Mouse (Mus musculus): ENCODE measurements around the gene Olfr457. TPM values are rescaled to one million over a fixed set of nuclear protein-coding genes. Genes with fewer than 3 reads are reported as not detected.

The Olfr457 gene
- polyA plus RNA-seq (2015; fragmentation: Nextera tagmentation; extraction: Ambion mirVana): 0.02 TPM in 1 of 2 replicates, not detected in the other

- H3K36me3 ChIP-seq (ENCODE audit: control insufficient read depth, insufficient read depth, low read length): no peaks in the 10 kb centered on the region
- DNase-seq (ENCODE audit: low spot score) (no peak), ATAC-seq (ENCODE audit: low FRiP score, low TSS enrichment) (no peak)
- 46% methylated on average over 1 of the region's 1 CpGs for WGBS
- H3K27ac ChIP-seq (replicated peaks): no peak within 1 kb of the TSS
- H3K4me3 ChIP-seq (ENCODE audit: low read depth, low read length): no peak within 1 kb of the TSS
- no peaks in the 10 kb centered on the region for H3K4me1 ChIP-seq (replicated peaks; ENCODE audit: control insufficient read depth, insufficient read depth)
- no peak within 1 kb of the TSS for H3K9ac ChIP-seq (ENCODE audit: low read length)
- TF ChIP-seq EP300 (optimal IDR thresholded peaks at IDR 0.05): no peak
- no peak within 1 kb of the TSS for H3K4me2 ChIP-seq (replicated peaks; ENCODE audit: low read depth)
- no peaks in the 10 kb centered on the region for H3K9me3 ChIP-seq (ENCODE audit: control insufficient read depth, low read length)
- H3K27me3 ChIP-seq (ENCODE audit: control insufficient read depth, insufficient read depth, low read length): no peaks in the 10 kb centered on the region
Measured at GRCm38 (mm10) chr6:42476235-42476634, at the start of gene Olfr457. Gene Olfr457, minus strand, starts transcription at chr6:42476335.

- H3K36me3 ChIP-seq (ENCODE audit: control insufficient read depth, insufficient read depth, low read length): no peaks in the 10 kb centered on the region
- TF ChIP-seq CTCF (IDR thresholded peaks at IDR 0.05; ENCODE audit: low read depth): no peak
- TF ChIP-seq EP300 (optimal IDR thresholded peaks at IDR 0.05): no peak
- no peak for ATAC-seq (ENCODE audit: low FRiP score, low TSS enrichment)
- no peaks in the 10 kb centered on the region for H3K9me3 ChIP-seq (ENCODE audit: control insufficient read depth, low read length)
- no peaks in the 10 kb centered on the region for H3K4me1 ChIP-seq (replicated peaks; ENCODE audit: control insufficient read depth, insufficient read depth)
- H3K4me2 ChIP-seq (replicated peaks; ENCODE audit: low read depth): no peak overlapping the region
- H3K4me3 ChIP-seq (ENCODE audit: low read depth, low read length): no peak overlapping the region
- 41% methylated on average over 1 of the region's 1 CpGs for WGBS
- DNase-seq (ENCODE audit: low spot score): no peak
- H3K27me3 ChIP-seq (ENCODE audit: control insufficient read depth, insufficient read depth, low read length): no peaks in the 10 kb centered on the region
- no peak overlapping the region for H3K27ac ChIP-seq (replicated peaks)
- no peak overlapping the region for H3K9ac ChIP-seq (ENCODE audit: low read length)
Measured at GRCm38 (mm10) chr6:42513461-42513860, 37.3 kb upstream of the Olfr457 start.

GRCm38 (mm10) chr6:42509311-42509710 lies 33.2 kb upstream of the Olfr457 start:
- Histone ChIP-seq H3K27me3 (ENCODE audit: control insufficient read depth, insufficient read depth, low read length) (no peaks in the 10 kb centered on the region), H3K4me1 (replicated peaks; ENCODE audit: control insufficient read depth, insufficient read depth) (no peaks in the 10 kb centered on the region), H3K4me3 (ENCODE audit: low read depth, low read length) (no peak overlapping the region), H3K4me2 (replicated peaks; ENCODE audit: low read depth) (no peak overlapping the region), H3K9me3 (ENCODE audit: control insufficient read depth, low read length) (no peaks in the 10 kb centered on the region), H3K9ac (ENCODE audit: low read length) (no peak overlapping the region), H3K36me3 (ENCODE audit: control insufficient read depth, insufficient read depth, low read length) (no peaks in the 10 kb centered on the region), H3K27ac (replicated peaks) (no peak overlapping the region)
- TF ChIP-seq EP300 (optimal IDR thresholded peaks at IDR 0.05) (no peak), CTCF (IDR thresholded peaks at IDR 0.05; ENCODE audit: low read depth) (no peak)
- no peak for DNase-seq (ENCODE audit: low spot score)
- no peak for ATAC-seq (ENCODE audit: low FRiP score, low TSS enrichment)

- no peak for DNase-seq (ENCODE audit: low spot score)
- WGBS: 54% methylated on average over 2 of the region's 2 CpGs
- no peak for TF ChIP-seq EP300 (optimal IDR thresholded peaks at IDR 0.05)
- TF ChIP-seq CTCF (IDR thresholded peaks at IDR 0.05; ENCODE audit: low read depth): no peak
Measured at GRCm38 (mm10) chr6:42503478-42503877, 27.3 kb upstream of the Olfr457 start.

GRCm38 (mm10) chr6:42489731-42490130 lies 13.6 kb upstream of the Olfr457 start:
- no peak for DNase-seq (ENCODE audit: low spot score)
- ATAC-seq (ENCODE audit: low FRiP score, low TSS enrichment): no peak
- Histone ChIP-seq H3K4me1 (replicated peaks; ENCODE audit: control insufficient read depth, insufficient read depth) (no peaks in the 10 kb centered on the region), H3K27ac (replicated peaks) (no peak overlapping the region), H3K9ac (ENCODE audit: low read length) (no peak overlapping the region), H3K27me3 (ENCODE audit: control insufficient read depth, insufficient read depth, low read length) (no peaks in the 10 kb centered on the region), H3K9me3 (ENCODE audit: control insufficient read depth, low read length) (no peaks in the 10 kb centered on the region), H3K4me3 (ENCODE audit: low read depth, low read length) (no peak overlapping the region), H3K4me2 (replicated peaks; ENCODE audit: low read depth) (no peak overlapping the region), H3K36me3 (ENCODE audit: control insufficient read depth, insufficient read depth, low read length) (no peaks in the 10 kb centered on the region)
- no peak for TF ChIP-seq CTCF (IDR thresholded peaks at IDR 0.05; ENCODE audit: low read depth)
- TF ChIP-seq EP300 (optimal IDR thresholded peaks at IDR 0.05): no peak
- WGBS: 57% methylated on average over 1 of the region's 1 CpGs

More at GRCm38 (mm10) chr6:42503478-42503877, 27.3 kb upstream of the Olfr457 start:
- H3K27ac ChIP-seq (replicated peaks): no peak overlapping the region
- no peak overlapping the region for H3K9ac ChIP-seq (ENCODE audit: low read length)
- H3K4me2 ChIP-seq (replicated peaks; ENCODE audit: low read depth): no peak overlapping the region
- no peak overlapping the region for H3K4me3 ChIP-seq (ENCODE audit: low read depth, low read length)
- H3K9me3 ChIP-seq (ENCODE audit: control insufficient read depth, low read length): no peaks in the 10 kb centered on the region
- no peaks in the 10 kb centered on the region for H3K4me1 ChIP-seq (replicated peaks; ENCODE audit: control insufficient read depth, insufficient read depth)
- no peaks in the 10 kb centered on the region for H3K27me3 ChIP-seq (ENCODE audit: control insufficient read depth, insufficient read depth, low read length)
- no peaks in the 10 kb centered on the region for H3K36me3 ChIP-seq (ENCODE audit: control insufficient read depth, insufficient read depth, low read length)
- no peak for ATAC-seq (ENCODE audit: low FRiP score, low TSS enrichment)

- H3K36me3 ChIP-seq (ENCODE audit: control insufficient read depth, insufficient read depth, low read length): no peaks in the 10 kb centered on the region
- TF ChIP-seq CTCF (IDR thresholded peaks at IDR 0.05; ENCODE audit: low read depth) (no peak), EP300 (optimal IDR thresholded peaks at IDR 0.05) (no peak)
- WGBS: 80% methylated on average over 1 of the region's 1 CpGs
- H3K4me2 ChIP-seq (replicated peaks; ENCODE audit: low read depth): no peak within 1 kb of the TSS
- H3K4me3 ChIP-seq (ENCODE audit: low read depth, low read length): no peak within 1 kb of the TSS
- ATAC-seq (ENCODE audit: low FRiP score, low TSS enrichment) (no peak), DNase-seq (ENCODE audit: low spot score) (no peak)
- no peaks in the 10 kb centered on the region for H3K4me1 ChIP-seq (replicated peaks; ENCODE audit: control insufficient read depth, insufficient read depth)
- H3K27me3 ChIP-seq (ENCODE audit: control insufficient read depth, insufficient read depth, low read length): no peaks in the 10 kb centered on the region
- no peaks in the 10 kb centered on the region for H3K9me3 ChIP-seq (ENCODE audit: control insufficient read depth, low read length)
- H3K9ac ChIP-seq (ENCODE audit: low read length): no peak within 1 kb of the TSS
- no peak within 1 kb of the TSS for H3K27ac ChIP-seq (replicated peaks)
Measured at GRCm38 (mm10) chr6:42487114-42487513, 11.0 kb upstream of the Olfr457 start, which contains the start of gene Olfr456. Gene Olfr456, minus strand, starts transcription at chr6:42487214.

All from stomach, postnatal 0 days (tissue).